Mouse (Mus musculus) frontal cortex, adult (tissue): Measurements from ENCODE around the gene Gm1140.
"Not testable (repeated sequence)": the region's sequence is repeated elsewhere in the genome, so short reads cannot be mapped to it uniquely, and the experiment has no call there.

Experiments used
- ATAC-seq: cut with Nextera tagmentation; 2 replicates; pipeline ENCODE4 v1.9.2; 2017; ENCODE audit warnings: mild to moderate bottlenecking, moderate library complexity, mixed read lengths; ENCODE audit not compliant: low TSS enrichment

The Gm1140 gene

DNA sequence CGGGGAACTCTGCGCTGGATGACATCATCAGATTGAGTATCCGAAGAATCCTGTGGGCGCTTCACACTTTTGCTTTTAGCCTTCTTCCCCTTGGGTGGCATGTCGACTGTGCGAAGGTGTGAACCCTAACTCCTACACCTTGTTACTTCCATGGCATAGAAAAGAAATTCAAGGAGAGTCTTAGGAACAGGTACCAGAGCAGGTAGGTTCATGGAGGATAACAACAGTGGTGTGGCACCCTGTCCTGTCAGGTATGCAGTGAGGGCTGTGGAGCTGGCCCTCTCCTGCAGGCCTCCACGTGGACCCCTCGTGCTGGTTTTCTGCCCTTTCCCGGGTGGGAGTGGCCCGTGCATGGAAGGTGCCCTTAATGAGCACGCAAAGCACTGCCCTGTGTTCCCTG is at the start of gene Gm1140:
Gene Gm1140, minus strand, starts transcription at position 101 of the 400 bp plus-strand sequence.
- not testable (repeated sequence) for ATAC-seq

DNA sequence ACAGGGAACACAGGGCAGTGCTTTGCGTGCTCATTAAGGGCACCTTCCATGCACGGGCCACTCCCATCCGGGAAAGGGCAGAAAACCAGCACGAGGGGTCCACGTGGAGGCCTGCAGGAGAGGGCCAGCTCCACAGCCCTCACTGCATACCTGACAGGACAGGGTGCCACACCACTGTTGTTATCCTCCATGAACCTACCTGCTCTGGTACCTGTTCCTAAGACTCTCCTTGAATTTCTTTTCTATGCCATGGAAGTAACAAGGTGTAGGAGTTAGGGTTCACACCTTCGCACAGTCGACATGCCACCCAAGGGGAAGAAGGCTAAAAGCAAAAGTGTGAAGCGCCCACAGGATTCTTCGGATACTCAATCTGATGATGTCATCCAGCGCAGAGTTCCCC is 2.0 kb upstream of the Gm1140 start, which contains the start of gene Gm14692:
Gene Gm14692, plus strand, starts transcription at position 301 of the 400 bp plus-strand sequence.
- ATAC-seq = not testable (repeated sequence)
